Mouse (Mus musculus): ENCODE data around the gene Jag1. TPM values are rescaled to one million over a fixed set of nuclear protein-coding genes. Genes with fewer than 3 reads are reported as not detected.

Gene Jag1
- 6.5 and 8.8 TPM in 2 replicates for polyA plus RNA-seq (2014; fragmentation: Nextera tagmentation; extraction: Ambion mirVana)

DNA sequence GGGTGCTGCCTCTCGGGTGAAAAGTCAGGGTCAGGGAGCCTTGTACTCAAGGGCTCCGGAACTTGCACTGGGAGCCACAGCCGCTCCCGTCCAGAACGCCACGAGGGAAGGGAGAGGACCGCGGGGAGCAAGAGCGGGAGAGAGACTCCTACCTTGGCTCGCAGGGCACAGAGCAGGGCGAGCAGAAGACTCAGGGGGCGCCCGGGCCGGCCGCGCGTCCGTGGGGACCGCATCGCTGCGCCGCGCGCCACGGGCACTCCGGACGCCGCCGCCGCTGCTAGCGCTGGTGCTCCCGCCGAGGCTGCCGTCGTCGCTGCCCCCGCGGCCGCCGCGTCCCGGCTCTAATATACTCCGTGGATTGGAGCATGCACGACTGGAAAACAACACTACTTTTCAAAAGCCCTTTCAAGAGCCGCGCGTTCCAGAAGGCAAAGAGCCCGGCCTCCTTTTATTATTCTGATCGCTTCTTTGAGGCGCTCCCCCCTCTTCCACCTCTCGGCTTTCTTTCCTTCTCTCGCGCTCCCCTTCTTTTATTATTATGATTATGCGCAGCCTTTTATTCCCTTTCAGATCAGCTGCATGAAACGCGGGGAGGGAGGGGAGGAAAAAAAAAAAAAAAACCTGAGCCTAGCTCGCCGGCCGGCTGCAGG, at the start of gene Jag1:
TSS of gene Jag1 (minus strand) at position 620 of the 650 bp plus-strand sequence.
- H3K4me2 ChIP-seq (ENCODE audit: low read length), result peak within 1 kb of the TSS; percentile 98
- H3K4me3 ChIP-seq (ENCODE audit: low read depth, low read length), result peak within 1 kb of the TSS; percentile 58
- H3K27ac ChIP-seq (ENCODE audit: low read depth, low read length), result peak within 1 kb of the TSS; percentile 84
- 0 out of 2 replicates have a peak, but pooled peaks cover 9% of the 10 kb centered on the region for H3K27me3 ChIP-seq (replicated peaks; ENCODE audit: control insufficient read depth, insufficient read depth, low read length)
- no peaks in the 10 kb centered on the region for H3K36me3 ChIP-seq (ENCODE audit: control insufficient read depth, insufficient read depth, low read length)
- peaks cover 14% of the 10 kb centered on the region; the same call in 1 of the 2 replicates for H3K4me1 ChIP-seq (ENCODE audit: control insufficient read depth, insufficient read depth, low read length)
- peak within 1 kb of the TSS; percentile 75 for H3K9ac ChIP-seq (ENCODE audit: low read length)
- H3K9me3 ChIP-seq (replicated peaks; ENCODE audit: control insufficient read depth, low read length), result no peaks in the 10 kb centered on the region
- DNase-seq (ENCODE audit: low spot score) (peak; percentile 83), ATAC-seq (peak; percentile 33)
- under 1% methylated on average over 59 of the region's 59 CpGs for WGBS

DNA sequence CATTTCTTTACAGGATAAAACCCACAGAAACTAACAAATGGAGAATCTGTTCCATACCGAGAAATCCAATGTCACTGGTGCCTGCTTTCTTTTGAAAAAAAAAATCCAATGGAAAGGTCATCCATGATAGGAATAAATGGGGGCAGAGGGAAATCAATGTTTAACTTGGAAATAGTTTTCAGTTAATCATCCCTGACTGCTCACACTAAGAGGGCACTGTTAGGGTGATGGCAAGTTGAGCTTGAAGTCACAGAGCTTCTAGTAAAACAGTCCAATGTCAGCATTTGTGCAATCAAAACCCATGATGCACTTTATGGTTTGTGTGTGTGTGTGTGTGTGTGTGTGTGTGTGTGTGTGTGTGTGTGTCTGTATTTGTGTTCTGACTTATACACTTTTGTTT, 39.6 kb upstream of the Jag1 start:
- no peak for ATAC-seq
- WGBS, result 86% methylated on average over 1 of the region's 1 CpGs

DNA sequence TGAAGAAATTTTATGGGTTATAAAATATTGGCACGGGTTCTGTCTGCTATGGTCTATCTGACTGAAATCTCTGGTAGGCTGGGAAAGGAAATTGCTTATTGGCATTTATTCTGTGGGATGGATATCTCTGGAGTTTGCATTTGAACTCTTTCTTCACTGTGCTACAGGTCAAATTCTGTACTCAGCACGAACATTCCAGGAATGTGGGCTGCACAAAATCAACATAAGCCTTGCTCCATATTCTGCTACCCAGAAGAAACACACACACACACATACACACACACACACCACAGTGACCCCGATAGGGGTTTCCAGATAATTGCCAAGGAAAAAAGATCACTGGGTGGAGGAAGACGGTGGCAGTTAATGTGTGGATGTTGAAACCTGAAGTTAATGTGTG, 37.4 kb upstream of the Jag1 start:
- H3K9me3 ChIP-seq (replicated peaks; ENCODE audit: control insufficient read depth, low read length), result no peaks in the 10 kb centered on the region
- H3K4me1 ChIP-seq (ENCODE audit: control insufficient read depth, insufficient read depth, low read length), result no peaks in the 10 kb centered on the region
- WGBS, result 50% methylated on average over 4 of the region's 4 CpGs
- H3K36me3 ChIP-seq (ENCODE audit: control insufficient read depth, insufficient read depth, low read length), result no peaks in the 10 kb centered on the region
- H3K27ac ChIP-seq (ENCODE audit: low read depth, low read length), result no peak overlapping the region
- no peak for DNase-seq (ENCODE audit: low spot score)
- no peaks in the 10 kb centered on the region for H3K27me3 ChIP-seq (replicated peaks; ENCODE audit: control insufficient read depth, insufficient read depth, low read length)
- no peak overlapping the region for H3K9ac ChIP-seq (ENCODE audit: low read length)
- no peak for ATAC-seq
- H3K4me3 ChIP-seq (ENCODE audit: low read depth, low read length), result no peak overlapping the region
- H3K4me2 ChIP-seq (ENCODE audit: low read length), result no peak overlapping the region

More for the DNA sequence above, 39.6 kb upstream of the Jag1 start:
- Histone ChIP-seq H3K27me3 (replicated peaks; ENCODE audit: control insufficient read depth, insufficient read depth, low read length) (no peaks in the 10 kb centered on the region), H3K4me1 (ENCODE audit: control insufficient read depth, insufficient read depth, low read length) (no peaks in the 10 kb centered on the region), H3K27ac (ENCODE audit: low read depth, low read length) (no peak overlapping the region), H3K36me3 (ENCODE audit: control insufficient read depth, insufficient read depth, low read length) (no peaks in the 10 kb centered on the region), H3K9me3 (replicated peaks; ENCODE audit: control insufficient read depth, low read length) (no peaks in the 10 kb centered on the region), H3K9ac (ENCODE audit: low read length) (no peak overlapping the region), H3K4me2 (ENCODE audit: low read length) (no peak overlapping the region), H3K4me3 (ENCODE audit: low read depth, low read length) (no peak overlapping the region)
- DNase-seq (ENCODE audit: low spot score), result no peak

DNA sequence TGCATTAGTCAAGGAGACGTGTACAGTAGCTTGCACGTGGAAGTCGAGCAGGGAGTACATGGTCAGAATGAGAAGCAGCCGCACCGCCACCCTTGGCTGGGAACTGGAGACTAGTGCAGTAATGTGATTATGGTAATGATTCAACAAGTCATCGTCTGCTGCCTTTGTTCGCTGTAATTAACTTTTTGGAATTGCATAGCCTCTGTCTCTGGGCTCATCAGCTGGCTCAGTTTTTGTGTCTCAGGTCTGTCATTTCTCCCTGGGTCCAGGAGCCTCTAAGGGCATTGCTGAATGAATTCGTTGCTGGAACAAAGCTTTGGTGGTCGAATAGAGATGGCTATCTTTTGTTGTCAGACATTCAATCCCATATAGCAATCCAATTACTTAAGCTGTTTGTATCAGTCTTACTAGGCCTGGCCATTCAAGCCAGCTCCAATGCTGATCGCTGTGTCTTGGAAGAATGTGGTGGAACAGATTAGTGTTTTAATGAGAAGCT, 36.8 kb upstream of the Jag1 start:
- H3K9ac ChIP-seq (ENCODE audit: low read length), result no peak overlapping the region
- no peaks in the 10 kb centered on the region for H3K27me3 ChIP-seq (replicated peaks; ENCODE audit: control insufficient read depth, insufficient read depth, low read length)
- peak; percentile 63 for DNase-seq (ENCODE audit: low spot score)
- no peaks in the 10 kb centered on the region for H3K36me3 ChIP-seq (ENCODE audit: control insufficient read depth, insufficient read depth, low read length)
- no peak overlapping the region for H3K4me2 ChIP-seq (ENCODE audit: low read length)
- no peaks in the 10 kb centered on the region for H3K4me1 ChIP-seq (ENCODE audit: control insufficient read depth, insufficient read depth, low read length)
- H3K27ac ChIP-seq (ENCODE audit: low read depth, low read length), result no peak overlapping the region
- ATAC-seq, result peak; percentile 92
- no peak overlapping the region for H3K4me3 ChIP-seq (ENCODE audit: low read depth, low read length)
- H3K9me3 ChIP-seq (replicated peaks; ENCODE audit: control insufficient read depth, low read length), result no peaks in the 10 kb centered on the region
- WGBS, result 9% methylated on average over 10 of the region's 10 CpGs

DNA sequence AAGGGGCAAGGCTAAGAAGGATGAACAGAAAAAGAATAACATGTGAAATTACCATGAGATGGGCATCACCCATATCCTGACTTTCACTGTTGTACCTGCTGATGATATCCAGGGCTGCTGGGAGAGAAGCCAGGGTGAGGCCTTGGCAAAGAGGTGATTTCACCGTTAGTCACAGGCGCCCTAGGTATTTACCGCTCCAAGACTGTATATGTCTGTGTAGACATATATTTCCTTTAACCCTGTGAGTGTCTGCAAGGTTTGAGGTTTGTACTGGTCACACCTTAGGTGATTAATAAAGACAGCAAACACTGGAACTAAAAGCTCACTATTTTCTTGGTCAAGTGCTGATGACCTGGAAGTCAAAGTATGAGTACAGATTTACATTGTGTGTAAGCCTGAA, 34.5 kb upstream of the Jag1 start:
- no peak for DNase-seq (ENCODE audit: low spot score)
- Histone ChIP-seq H3K4me3 (ENCODE audit: low read depth, low read length) (no peak overlapping the region), H3K9me3 (replicated peaks; ENCODE audit: control insufficient read depth, low read length) (no peaks in the 10 kb centered on the region), H3K36me3 (ENCODE audit: control insufficient read depth, insufficient read depth, low read length) (no peaks in the 10 kb centered on the region), H3K4me2 (ENCODE audit: low read length) (no peak overlapping the region), H3K4me1 (ENCODE audit: control insufficient read depth, insufficient read depth, low read length) (no peaks in the 10 kb centered on the region), H3K9ac (ENCODE audit: low read length) (no peak overlapping the region), H3K27me3 (replicated peaks; ENCODE audit: control insufficient read depth, insufficient read depth, low read length) (no peaks in the 10 kb centered on the region), H3K27ac (ENCODE audit: low read depth, low read length) (no peak overlapping the region)
- no peak for ATAC-seq
- WGBS, result 94% methylated on average over 3 of the region's 3 CpGs

DNA sequence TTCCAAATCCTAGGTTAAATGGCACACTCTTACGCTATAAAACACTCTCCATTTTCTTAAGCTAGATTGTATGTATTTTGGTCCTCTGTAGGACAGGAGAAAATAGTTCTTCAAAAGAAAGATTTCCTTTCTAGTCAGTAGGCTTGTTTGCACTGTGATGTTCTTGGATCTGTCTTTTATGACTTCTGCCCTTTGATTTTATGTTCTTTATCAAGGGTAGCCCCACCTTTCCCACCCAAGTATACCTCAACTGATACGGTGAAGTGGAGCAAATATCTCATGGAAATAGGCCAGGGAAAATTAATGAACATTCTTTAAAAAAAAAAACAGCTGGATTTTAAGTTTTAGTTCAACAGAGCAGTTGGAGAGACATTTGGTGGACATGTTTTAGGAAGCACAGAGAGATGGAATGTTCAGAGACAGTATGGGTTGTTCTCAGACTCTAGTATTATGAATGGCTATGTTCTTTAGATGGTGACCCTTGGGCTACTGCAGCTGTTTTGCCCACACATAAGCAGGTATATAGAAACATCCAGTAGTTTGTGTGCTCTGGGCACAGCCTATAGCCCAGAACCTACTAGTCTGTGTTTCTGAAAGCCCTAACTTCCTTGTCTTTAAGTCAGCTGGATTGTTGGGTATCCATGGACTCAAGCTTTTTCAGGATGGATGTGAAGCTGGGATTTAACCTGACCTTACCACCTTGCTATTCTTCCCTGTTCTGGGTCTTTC, 30.7 kb upstream of the Jag1 start:
- no peaks in the 10 kb centered on the region for H3K9me3 ChIP-seq (replicated peaks; ENCODE audit: control insufficient read depth, low read length)
- H3K4me1 ChIP-seq (ENCODE audit: control insufficient read depth, insufficient read depth, low read length), result no peaks in the 10 kb centered on the region
- 94% methylated on average over 2 of the region's 2 CpGs for WGBS
- ATAC-seq (no peak), DNase-seq (ENCODE audit: low spot score) (no peak)
- H3K9ac ChIP-seq (ENCODE audit: low read length), result no peak overlapping the region
- H3K27ac ChIP-seq (ENCODE audit: low read depth, low read length), result no peak overlapping the region
- H3K4me3 ChIP-seq (ENCODE audit: low read depth, low read length), result no peak overlapping the region
- H3K36me3 ChIP-seq (ENCODE audit: control insufficient read depth, insufficient read depth, low read length), result no peaks in the 10 kb centered on the region
- H3K4me2 ChIP-seq (ENCODE audit: low read length), result no peak overlapping the region
- no peaks in the 10 kb centered on the region for H3K27me3 ChIP-seq (replicated peaks; ENCODE audit: control insufficient read depth, insufficient read depth, low read length)

DNA sequence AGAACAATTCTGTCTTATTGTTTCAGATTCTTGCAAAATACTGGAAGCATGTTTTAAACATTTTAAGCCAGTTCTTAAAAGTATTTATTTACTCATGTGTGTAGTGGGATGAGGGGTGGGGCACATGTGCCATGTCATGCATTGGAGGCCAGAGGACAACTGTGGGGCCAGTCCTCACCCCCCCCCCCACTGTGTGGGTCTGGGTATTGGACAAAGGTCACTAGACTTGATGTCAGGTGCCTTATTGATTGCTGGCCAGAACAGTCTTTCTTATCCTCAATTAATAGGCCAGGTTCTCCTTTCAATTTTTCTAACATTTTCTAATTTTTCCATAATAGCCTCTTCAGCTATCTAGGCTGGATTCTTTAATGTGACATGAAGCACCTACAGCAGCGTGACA, 21.6 kb upstream of the Jag1 start:
- Histone ChIP-seq H3K36me3 (ENCODE audit: control insufficient read depth, insufficient read depth, low read length) (no peaks in the 10 kb centered on the region), H3K9me3 (replicated peaks; ENCODE audit: control insufficient read depth, low read length) (no peaks in the 10 kb centered on the region), H3K27ac (ENCODE audit: low read depth, low read length) (no peak overlapping the region), H3K4me1 (ENCODE audit: control insufficient read depth, insufficient read depth, low read length) (no peaks in the 10 kb centered on the region), H3K4me2 (ENCODE audit: low read length) (no peak overlapping the region), H3K4me3 (ENCODE audit: low read depth, low read length) (no peak overlapping the region), H3K27me3 (replicated peaks; ENCODE audit: control insufficient read depth, insufficient read depth, low read length) (no peaks in the 10 kb centered on the region), H3K9ac (ENCODE audit: low read length) (no peak overlapping the region)
- ATAC-seq (no peak), DNase-seq (ENCODE audit: low spot score) (no peak)
- WGBS, result 86% methylated on average over 1 of the region's 1 CpGs

DNA sequence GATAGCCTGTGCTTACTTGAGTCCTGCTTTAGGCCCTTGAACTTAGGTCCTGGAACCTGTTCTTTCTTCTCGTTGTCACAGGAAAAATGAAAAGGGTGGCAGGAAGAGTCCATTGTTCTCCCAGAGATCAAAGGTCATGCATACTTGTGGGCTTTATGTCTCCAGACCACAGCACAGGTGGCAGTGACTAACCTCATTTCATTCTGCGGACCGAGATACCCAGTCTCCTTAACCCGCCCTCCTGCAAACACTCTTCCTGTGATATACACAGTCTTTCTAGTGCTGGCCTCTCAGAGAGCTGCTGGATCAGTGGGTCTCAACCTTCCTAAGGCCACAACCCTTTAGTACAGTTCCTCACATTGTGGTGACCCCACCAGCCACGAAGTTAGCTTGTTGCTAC, 17.6 kb upstream of the Jag1 start:
- Histone ChIP-seq H3K9ac (ENCODE audit: low read length) (no peak overlapping the region), H3K27me3 (replicated peaks; ENCODE audit: control insufficient read depth, insufficient read depth, low read length) (no peaks in the 10 kb centered on the region), H3K4me3 (ENCODE audit: low read depth, low read length) (no peak overlapping the region), H3K4me1 (ENCODE audit: control insufficient read depth, insufficient read depth, low read length) (no peaks in the 10 kb centered on the region), H3K36me3 (ENCODE audit: control insufficient read depth, insufficient read depth, low read length) (no peaks in the 10 kb centered on the region), H3K9me3 (replicated peaks; ENCODE audit: control insufficient read depth, low read length) (no peaks in the 10 kb centered on the region), H3K4me2 (ENCODE audit: low read length) (no peak overlapping the region), H3K27ac (ENCODE audit: low read depth, low read length) (no peak overlapping the region)
- DNase-seq (ENCODE audit: low spot score) (no peak), ATAC-seq (no peak)
- WGBS, result 85% methylated on average over 5 of the region's 5 CpGs

DNA sequence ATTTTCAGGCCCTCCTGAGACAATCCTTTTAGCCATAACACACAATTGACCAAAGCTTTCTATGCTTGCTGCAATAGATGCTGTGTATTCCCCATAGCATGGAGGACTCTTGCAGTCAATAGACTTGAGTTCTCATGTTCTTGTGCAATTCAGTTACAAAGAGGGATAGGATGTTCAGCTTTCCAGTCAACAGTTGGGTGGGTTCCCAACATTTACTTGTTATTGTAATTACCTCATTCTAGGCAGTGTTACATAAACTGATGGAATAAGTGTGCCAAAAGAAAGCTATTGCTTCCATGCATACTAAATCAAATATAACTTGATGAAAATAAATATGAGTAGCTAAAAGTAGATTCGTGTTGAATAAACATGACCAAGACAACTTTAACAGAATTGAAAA, 8.4 kb upstream of the Jag1 start:
- Histone ChIP-seq H3K27me3 (replicated peaks; ENCODE audit: control insufficient read depth, insufficient read depth, low read length) (no peaks in the 10 kb centered on the region), H3K4me3 (ENCODE audit: low read depth, low read length) (no peak overlapping the region), H3K4me2 (ENCODE audit: low read length) (no peak overlapping the region), H3K36me3 (ENCODE audit: control insufficient read depth, insufficient read depth, low read length) (no peaks in the 10 kb centered on the region), H3K27ac (ENCODE audit: low read depth, low read length) (no peak overlapping the region), H3K9me3 (replicated peaks; ENCODE audit: control insufficient read depth, low read length) (no peaks in the 10 kb centered on the region), H3K9ac (ENCODE audit: low read length) (no peak overlapping the region), H3K4me1 (ENCODE audit: control insufficient read depth, insufficient read depth, low read length) (no peaks in the 10 kb centered on the region)
- DNase-seq (ENCODE audit: low spot score) (peak; percentile 22), ATAC-seq (no peak)
- 88% methylated on average over 1 of the region's 1 CpGs for WGBS
